Mouse (Mus musculus) liver, adult 2 months (tissue): ENCODE measurements around the gene Pdzd2.

ENCODE experiments used
- CTCF ChIP-seq: fragments of 200-500 bp; IDR thresholded peaks from 2 replicates; pipeline ENCODE4 v1.5.1; 2011; ENCODE audit warnings: low read depth, low read length, control low read depth
- POLR2A ChIP-seq: fragments of 200-500 bp; IDR thresholded peaks from 2 replicates; pipeline ENCODE4 v1.6.1; 2011; ENCODE audit warnings: low read length, control low read depth; ENCODE audit not compliant: insufficient read depth; ENCODE audit errors: extremely low read depth

- TF ChIP-seq POLR2A: no peak
- no peak for TF ChIP-seq CTCF
Observed at GRCm38 (mm10) chr15:12319889-12320288, 419.8 kb downstream of the Pdzd2 start.
